Mouse (Mus musculus) brown adipose tissue, adult 24 weeks (tissue): ENCODE results near the gene Rbm47. TPM values are rescaled to one million over a fixed set of nuclear protein-coding genes. Genes with fewer than 3 reads are reported as not detected.
A peak's percentile ranks its signal among the peaks of the same experiment; 100 is the strongest.

Source experiments
- H3K27ac ChIP-seq: fragments of 200-500 bp; replicated peaks from 2 replicates; pipeline ENCODE4 v1.5.1; 2012; ENCODE audit warnings: low read depth, mild to moderate bottlenecking, low read length
- H3K4me1 ChIP-seq: fragments of 200-500 bp; 2 replicates; pipeline ENCODE4 v1.6.1; 2012; ENCODE audit warnings: low read length, mixed read lengths; ENCODE audit not compliant: control insufficient read depth, insufficient read depth, insufficient read length
- H3K4me3 ChIP-seq: fragments of 200-500 bp; 2 replicates; pipeline ENCODE4 v1.5.1; 2012; ENCODE audit warnings: low read depth, mild to moderate bottlenecking, low read length, moderate library complexity; ENCODE audit not compliant: insufficient read depth
- polyA plus RNA-seq: library from polyadenylated mRNA; stranded (reverse); fragments of >200 nt; gene quantifications from 2 replicates; pipeline ENCODE4 v1.2.4, GENCODE M21; 2012; ENCODE audit not compliant: missing spikeins, insufficient read depth, insufficient read length

Gene Rbm47
- polyA plus RNA-seq, 1 experiment = 37.5 TPM

DNA sequence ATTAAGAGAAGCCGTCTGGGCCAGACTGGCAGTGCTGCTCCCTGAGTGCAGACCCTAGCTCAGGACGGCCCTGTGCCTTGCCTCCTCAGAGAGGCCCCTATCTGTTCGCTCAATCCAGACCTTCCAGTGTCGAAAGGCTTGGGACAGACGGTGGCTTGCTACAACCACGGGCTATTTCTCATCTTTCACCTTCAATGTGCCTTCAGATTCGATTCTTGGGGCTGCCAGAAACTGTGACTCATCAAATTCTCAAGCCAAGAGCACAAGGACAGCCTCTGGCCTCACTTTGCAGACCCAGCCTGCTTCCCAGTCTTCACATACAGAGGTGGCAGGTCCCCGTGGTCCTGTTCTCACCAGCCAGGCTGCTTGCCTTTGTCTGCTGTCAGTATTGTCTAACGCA, 82.9 kb downstream of the Rbm47 start:
- Histone ChIP-seq H3K4me3 (no peak overlapping the region), H3K27ac (peak overlapping the region; percentile 96), H3K4me1 (peaks cover 14% of the 10 kb centered on the region)

DNA sequence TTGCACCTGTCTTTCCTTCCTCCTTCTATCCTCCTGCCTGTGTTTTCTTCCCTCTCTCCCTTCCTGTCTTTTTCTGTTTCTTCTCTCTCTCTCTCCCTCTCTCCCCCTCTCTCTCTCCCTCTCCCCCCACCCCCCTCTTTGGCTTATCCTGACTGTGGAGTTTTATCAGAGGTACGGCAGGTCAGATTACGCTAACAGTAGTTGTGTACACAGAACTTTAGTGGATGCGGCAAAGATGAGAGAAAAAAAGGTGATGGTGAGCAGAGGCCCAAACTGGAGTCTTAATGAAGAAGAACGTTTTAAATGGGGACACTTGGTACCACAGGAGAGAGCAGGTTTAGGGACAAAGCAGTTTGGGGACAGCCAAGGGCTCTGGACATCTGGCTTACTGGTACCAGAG, 83.3 kb downstream of the Rbm47 start:
- no peak overlapping the region for H3K4me3 ChIP-seq
- peaks cover 13% of the 10 kb centered on the region for H3K4me1 ChIP-seq
- peak overlapping the region; percentile 96 for H3K27ac ChIP-seq

DNA sequence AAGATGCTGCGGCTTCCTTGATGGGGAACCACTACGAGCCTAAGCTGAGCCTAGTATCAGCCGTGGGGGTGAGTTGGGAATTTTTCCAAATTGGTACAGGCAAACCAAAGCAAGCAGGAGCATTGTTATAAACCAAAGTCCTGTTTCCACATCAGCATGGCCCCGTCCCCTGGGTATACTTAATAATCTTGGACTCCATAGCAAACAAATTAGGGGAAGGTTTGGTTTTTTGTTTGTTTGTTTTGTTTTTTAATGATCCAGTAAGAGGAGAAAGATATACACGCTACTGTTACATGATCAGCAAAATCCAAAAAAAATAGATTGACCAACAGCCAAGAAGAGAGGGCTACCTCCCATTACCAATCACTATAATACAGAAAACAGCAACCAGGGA, 84.0 kb downstream of the Rbm47 start:
- Histone ChIP-seq H3K4me1 (peaks cover 16% of the 10 kb centered on the region), H3K27ac (peak overlapping the region; percentile 96), H3K4me3 (no peak overlapping the region)

DNA sequence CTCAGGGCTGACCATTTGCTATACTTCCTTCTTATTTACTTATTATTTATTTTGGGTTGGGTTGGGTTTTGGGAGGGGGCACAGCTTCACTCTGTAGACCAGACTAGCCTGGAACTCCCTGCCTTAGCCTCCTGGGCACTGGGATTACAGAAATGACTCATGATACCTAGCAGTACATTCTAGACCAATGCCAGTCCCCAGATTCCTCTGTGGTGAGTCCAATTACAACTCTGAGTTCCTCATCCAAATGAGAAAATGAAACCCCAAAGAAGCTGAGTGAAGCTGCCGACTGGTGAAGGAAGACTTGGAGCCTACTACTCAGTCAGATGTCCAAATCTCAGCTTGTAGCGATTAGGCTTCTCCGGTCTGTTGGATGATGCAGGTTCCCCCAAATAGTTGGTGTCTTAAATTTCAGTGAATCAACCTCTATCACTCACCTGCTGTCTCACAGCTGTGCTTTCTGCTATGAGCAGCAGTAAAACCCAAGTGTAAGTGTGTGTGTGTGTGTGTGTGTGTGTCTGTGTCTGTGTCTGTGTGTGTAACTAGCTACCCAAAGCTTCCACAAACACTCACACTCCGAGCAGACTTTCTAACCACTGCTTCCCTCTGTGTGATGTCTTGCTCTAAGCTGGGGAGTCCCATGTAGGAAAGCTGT, 84.5 kb downstream of the Rbm47 start:
- Histone ChIP-seq H3K4me3 (no peak overlapping the region), H3K27ac (peak overlapping the region; percentile 67), H3K4me1 (peaks cover 16% of the 10 kb centered on the region)

DNA sequence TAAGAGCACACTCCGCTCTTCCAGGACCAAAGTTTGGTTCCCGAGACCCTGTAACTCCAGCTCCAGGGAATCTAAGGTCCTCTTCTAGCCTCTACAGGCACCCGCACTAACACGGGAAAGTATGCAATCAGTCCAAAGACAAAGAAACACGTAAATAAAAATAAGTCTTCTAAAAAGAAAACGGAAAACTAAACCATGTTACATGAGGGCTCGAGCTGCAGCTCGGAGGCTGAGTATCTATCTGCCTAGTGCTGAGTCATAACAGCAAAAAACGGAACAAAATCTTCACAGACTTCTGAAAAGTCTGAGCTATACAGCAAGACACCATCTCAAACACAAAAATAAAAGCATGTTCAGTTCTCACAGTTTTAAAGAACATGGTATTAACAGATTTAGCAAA, 86.0 kb downstream of the Rbm47 start:
- Histone ChIP-seq H3K4me3 (no peak overlapping the region), H3K4me1 (peaks cover 16% of the 10 kb centered on the region), H3K27ac (no peak overlapping the region)

DNA sequence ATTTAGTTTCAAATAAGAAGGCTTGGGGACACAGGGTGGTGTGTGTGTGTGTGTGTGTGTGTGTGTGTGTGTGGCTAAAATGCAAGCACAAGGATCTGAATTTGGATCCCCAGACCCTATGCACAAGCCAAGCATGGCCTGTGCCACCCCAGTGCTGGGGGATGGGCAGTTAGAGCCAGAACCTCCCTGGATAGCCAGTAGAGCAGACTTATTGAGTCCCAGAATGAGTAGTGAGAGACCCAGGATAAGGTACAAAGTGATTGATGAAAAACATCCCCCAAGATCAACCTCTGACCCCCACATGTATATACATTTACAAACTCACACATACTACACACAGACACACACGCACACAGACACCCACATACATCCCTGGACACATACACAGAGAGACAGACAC, 86.6 kb downstream of the Rbm47 start:
- Histone ChIP-seq H3K27ac (no peak overlapping the region), H3K4me3 (no peak overlapping the region), H3K4me1 (peaks cover 16% of the 10 kb centered on the region)

- H3K27ac ChIP-seq = peak overlapping the region; percentile 53; the same call in 1 of the 2 replicates
- no peak overlapping the region for H3K4me3 ChIP-seq
- peaks cover 13% of the 10 kb centered on the region for H3K4me1 ChIP-seq
Observed at GRCm38 (mm10) chr5:66085478-66085877, 87.4 kb downstream of the Rbm47 start.

- Histone ChIP-seq H3K4me1 (peaks cover 10% of the 10 kb centered on the region), H3K4me3 (no peak overlapping the region), H3K27ac (peak overlapping the region; percentile 15; the same call in 1 of the 2 replicates)
Observed at GRCm38 (mm10) chr5:66084541-66084940, 88.4 kb downstream of the Rbm47 start.

GRCm38 (mm10) chr5:66083350-66083749, 89.6 kb downstream of the Rbm47 start:
- peaks cover 5% of the 10 kb centered on the region for H3K4me1 ChIP-seq
- no peak overlapping the region for H3K27ac ChIP-seq

GRCm38 (mm10) chr5:66082229-66082572, 90.7 kb downstream of the Rbm47 start:
- no peak overlapping the region for H3K4me3 ChIP-seq

More at GRCm38 (mm10) chr5:66083350-66083749, 89.6 kb downstream of the Rbm47 start:
- no peak overlapping the region for H3K4me3 ChIP-seq

DNA sequence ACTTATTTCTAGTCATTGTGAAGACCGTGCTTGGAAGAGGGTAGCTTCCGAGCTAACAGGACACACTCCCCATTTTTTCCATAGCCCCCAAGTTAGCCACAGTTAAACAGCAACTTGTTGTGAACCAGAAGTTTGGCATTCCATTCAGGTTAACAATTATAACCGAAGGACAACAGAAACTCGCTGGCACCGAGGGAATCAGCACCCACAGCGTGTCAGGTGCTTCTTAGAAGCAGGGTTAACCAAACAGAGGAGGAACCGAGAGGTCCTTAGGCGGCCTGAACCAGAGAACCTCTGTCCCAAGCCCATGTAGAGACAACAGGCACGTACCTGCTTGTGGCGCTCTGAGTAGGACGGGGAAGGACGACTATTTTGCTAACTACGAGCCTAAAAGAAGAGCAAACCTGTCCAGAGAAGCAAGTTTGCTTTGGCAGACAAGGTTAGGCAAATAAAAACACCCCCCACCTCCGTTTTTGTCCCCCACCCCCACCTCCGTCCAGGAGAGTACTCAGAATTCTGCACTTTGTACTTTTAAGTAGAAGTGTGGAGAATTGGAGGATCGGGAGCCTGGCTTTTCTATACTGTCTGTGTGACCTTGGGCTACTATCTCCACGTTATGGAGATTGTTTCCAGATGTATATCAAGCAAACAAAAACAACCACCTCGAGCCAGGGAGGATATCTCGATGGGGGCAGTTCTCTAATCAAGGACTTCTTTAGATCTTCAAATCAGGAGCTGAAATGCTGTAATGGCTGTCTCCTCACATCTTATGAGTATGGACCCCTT, 91.3 kb downstream of the Rbm47 start:
- peaks cover 6% of the 10 kb centered on the region; the same call in 1 of the 2 replicates for H3K4me1 ChIP-seq
- H3K4me3 ChIP-seq = no peak overlapping the region
- H3K27ac ChIP-seq = peak overlapping the region; percentile 72

More at GRCm38 (mm10) chr5:66082229-66082572, 90.7 kb downstream of the Rbm47 start:
- Histone ChIP-seq H3K27ac (peak overlapping the region; percentile 72), H3K4me1 (peaks cover 4% of the 10 kb centered on the region; the same call in 1 of the 2 replicates)

- no peak overlapping the region for H3K27ac ChIP-seq
- no peak overlapping the region for H3K4me3 ChIP-seq
- peaks cover 12% of the 10 kb centered on the region; the same call in 1 of the 2 replicates for H3K4me1 ChIP-seq
Observed at GRCm38 (mm10) chr5:66080529-66081220, 92.2 kb downstream of the Rbm47 start.

DNA sequence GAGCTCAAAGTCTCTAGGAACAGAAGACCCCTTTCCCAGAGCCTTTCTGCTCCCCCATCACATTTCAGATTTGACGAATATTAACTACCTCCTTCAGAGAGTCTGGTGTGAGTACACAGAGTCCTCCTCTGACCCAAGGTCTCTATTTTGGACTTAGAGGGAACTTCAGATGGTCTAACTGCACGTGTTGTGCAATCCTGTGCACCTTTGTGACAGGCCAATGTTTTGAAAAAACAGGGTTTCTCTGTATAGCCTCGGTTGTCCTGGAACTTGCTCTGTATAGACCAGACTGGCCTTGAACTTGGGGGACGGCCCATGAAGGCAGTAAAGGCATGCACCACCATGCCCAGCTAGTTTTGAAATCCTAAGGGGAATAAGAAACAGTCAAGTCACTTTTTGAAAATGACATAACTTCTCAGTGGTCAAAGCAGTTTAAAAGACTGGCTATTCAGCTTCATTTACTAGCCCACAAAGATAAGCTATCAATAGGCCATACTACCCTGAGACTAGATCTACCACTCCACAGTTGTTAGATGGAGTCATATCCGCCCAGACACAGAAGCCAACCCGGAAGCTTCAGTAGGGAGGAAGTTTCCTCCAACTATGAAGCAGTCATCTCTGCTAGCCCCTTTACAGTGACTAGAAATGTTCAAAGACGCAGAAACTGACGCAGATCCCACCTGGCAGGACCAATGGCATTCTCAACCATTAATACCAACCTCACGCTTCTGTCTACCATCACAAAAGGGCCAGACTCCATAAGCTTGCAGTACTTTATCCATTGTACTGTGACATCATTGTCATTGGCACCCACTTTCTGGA, 93.3 kb downstream of the Rbm47 start:
- H3K4me1 ChIP-seq = peaks cover 18% of the 10 kb centered on the region; the same call in 1 of the 2 replicates
- 0 out of 2 replicates have a peak overlapping the region, but pooled peaks have one; percentile 31 for H3K27ac ChIP-seq
- H3K4me3 ChIP-seq = no peak overlapping the region

DNA sequence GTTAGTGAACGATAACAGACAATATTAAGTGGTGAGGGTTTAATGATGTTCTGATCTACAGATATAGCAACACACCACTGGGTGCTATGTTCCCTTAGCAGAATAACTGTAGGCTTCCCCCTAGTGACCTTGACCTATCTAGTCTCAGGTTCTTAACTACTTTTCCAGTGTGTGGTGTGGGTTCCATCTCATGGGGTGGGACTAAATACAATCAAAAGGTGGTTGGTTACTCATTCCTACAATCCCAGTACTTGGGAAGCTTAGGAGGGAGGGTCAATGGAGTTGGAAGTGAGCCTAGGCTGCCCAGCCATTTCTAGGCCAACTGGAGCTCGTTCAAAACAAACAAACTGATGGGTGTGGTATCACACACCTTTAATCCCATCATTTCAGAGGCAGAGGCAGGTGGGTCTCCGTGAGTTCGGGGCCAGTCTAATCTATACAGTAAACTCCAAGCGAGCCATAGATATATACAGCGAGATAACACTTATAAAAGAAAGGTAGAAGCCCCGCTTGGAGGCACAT, 94.4 kb downstream of the Rbm47 start:
- Histone ChIP-seq H3K4me1 (peaks cover 16% of the 10 kb centered on the region; the same call in 1 of the 2 replicates), H3K27ac (0 out of 2 replicates have a peak overlapping the region, but pooled peaks have one; percentile 10), H3K4me3 (no peak overlapping the region)
